Mouse (Mus musculus) lung, postnatal 0 days (tissue): ENCODE results near the gene 2010109A12Rik. TPM values are rescaled to one million over a fixed set of nuclear protein-coding genes. Genes with fewer than 3 reads are reported as not detected.
A peak's percentile ranks its signal among the peaks of the same experiment; 100 is the strongest.

ENCODE experiments used
- ATAC-seq: fragments of 200-750 bp; cut with Nextera tagmentation; 2 replicates; pipeline ENCODE4 v1.8.0; 2017; ENCODE audit warnings: moderate library complexity
- DNase-seq: peaks from one replicate; pipeline ENCODE4 v3.0.0-alpha.2; 2016; ENCODE audit warnings: low spot score
- H3K27ac ChIP-seq: fragments of 300-500 bp; sonication (generic); 2 replicates; pipeline ENCODE4 v1.5.1; 2014; ENCODE audit warnings: antibody characterized with exemption, mild to moderate bottlenecking, low read length, mixed read lengths
- H3K27me3 ChIP-seq: fragments of 300-500 bp; sonication (generic); replicated peaks from 2 replicates; pipeline ENCODE4 v1.6.1; 2014; ENCODE audit warnings: low read length, mixed read lengths; ENCODE audit not compliant: insufficient read depth
- H3K36me3 ChIP-seq: fragments of 300-500 bp; sonication (generic); 2 replicates; pipeline ENCODE4 v1.6.1; 2014; ENCODE audit warnings: low read length, mixed read lengths; ENCODE audit not compliant: insufficient read depth
- H3K4me1 ChIP-seq: fragments of 300-500 bp; sonication (generic); 2 replicates; pipeline ENCODE4 v1.6.1; 2014; ENCODE audit warnings: antibody characterized with exemption, low read depth, low read length, mixed read lengths; ENCODE audit not compliant: insufficient read depth
- H3K4me2 ChIP-seq: fragments of 300-500 bp; sonication (generic); replicated peaks from 2 replicates; pipeline ENCODE4 v1.6.1; 2014; ENCODE audit warnings: low read depth, mild to moderate bottlenecking, low read length, moderate library complexity, mixed read lengths
- H3K4me3 ChIP-seq: fragments of 300-500 bp; sonication (generic); 2 replicates; pipeline ENCODE4 v1.5.1; 2014; ENCODE audit warnings: low read depth, low read length
- H3K9ac ChIP-seq: fragments of 300-500 bp; sonication (generic); replicated peaks from 2 replicates; pipeline ENCODE4 v1.6.1; 2014; ENCODE audit warnings: low read depth, mild to moderate bottlenecking
- H3K9me3 ChIP-seq: fragments of 300-500 bp; sonication (generic); 2 replicates; pipeline ENCODE4 v1.6.1; 2016; ENCODE audit warnings: low read length, mixed read lengths
- CTCF ChIP-seq: IDR thresholded peaks from 2 replicates; pipeline ENCODE4 v1.5.1; 2016; ENCODE audit warnings: antibody characterized with exemption, mild to moderate bottlenecking
- EP300 ChIP-seq: IDR thresholded peaks from 2 replicates; pipeline ENCODE4 v1.6.1; 2016; ENCODE audit warnings: antibody characterized with exemption, mild to moderate bottlenecking, control low read depth
- WGBS: fragments of 180-500 bp; shearing (Covaris S2); extraction: QIAGEN DNeasy Blood & Tissue Kit; methylation state at CpG from one replicate; pipeline ENCODE4 v1.1.7; 2014; 5-methylcytosine and 5-hydroxymethylcytosine counted together
- polyA plus RNA-seq: library from polyadenylated mRNA; unstranded; fragments of >200 nt; fragmentation: Nextera tagmentation; extraction: Ambion mirVana; gene quantifications from 2 replicates; pipeline ENCODE4 v1.2.1, GENCODE M21; 2015

Gene 2010109A12Rik
- polyA plus RNA-seq, 1 experiment from 2014 or later: 3.2 TPM

GRCm38 (mm10) chr5:93198232-93198631, 8.1 kb upstream of the 2010109A12Rik start:
- H3K36me3 ChIP-seq: peaks cover 5% of the 10 kb centered on the region; the same call in 1 of the 2 replicates
- H3K9ac ChIP-seq: no peak overlapping the region
- WGBS: 76% methylated on average over 3 of the region's 3 CpGs
- TF ChIP-seq EP300: no peak
- no peak for TF ChIP-seq CTCF
- H3K4me2 ChIP-seq: no peak overlapping the region
- H3K4me1 ChIP-seq: no peaks in the 10 kb centered on the region
- no peaks in the 10 kb centered on the region for H3K9me3 ChIP-seq
- ATAC-seq: no peak
- no peak overlapping the region for H3K27ac ChIP-seq
- H3K27me3 ChIP-seq: no peaks in the 10 kb centered on the region
- H3K4me3 ChIP-seq: no peak overlapping the region
- DNase-seq: no peak

DNA sequence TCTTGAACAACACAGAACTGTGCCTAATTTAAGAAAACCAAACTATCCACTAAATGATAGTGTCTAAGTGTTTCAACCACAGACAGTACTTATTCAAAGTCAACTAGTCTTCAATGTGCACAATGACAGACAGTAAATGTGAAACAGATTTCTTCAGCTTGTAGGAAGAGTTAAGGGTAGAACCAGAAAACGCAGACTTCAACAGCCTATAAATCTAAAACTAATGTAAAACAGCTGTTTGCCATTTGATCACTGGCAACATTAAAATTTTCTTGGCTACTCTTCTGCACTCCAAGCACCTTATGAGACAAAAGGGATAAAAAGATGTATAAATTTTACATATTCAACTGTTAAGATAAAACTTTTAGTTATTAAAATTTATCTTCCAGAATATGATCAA, 5.1 kb upstream of the 2010109A12Rik start:
- 73% methylated on average over 1 of the region's 1 CpGs for WGBS
- Histone ChIP-seq H3K27ac (no peak overlapping the region), H3K4me1 (peaks cover 2% of the 10 kb centered on the region), H3K9ac (no peak overlapping the region), H3K9me3 (no peaks in the 10 kb centered on the region), H3K4me2 (no peak overlapping the region), H3K4me3 (no peak overlapping the region), H3K36me3 (peaks cover 5% of the 10 kb centered on the region; the same call in 1 of the 2 replicates), H3K27me3 (no peaks in the 10 kb centered on the region)
- no peak for DNase-seq
- TF ChIP-seq CTCF: no peak
- no peak for ATAC-seq

DNA sequence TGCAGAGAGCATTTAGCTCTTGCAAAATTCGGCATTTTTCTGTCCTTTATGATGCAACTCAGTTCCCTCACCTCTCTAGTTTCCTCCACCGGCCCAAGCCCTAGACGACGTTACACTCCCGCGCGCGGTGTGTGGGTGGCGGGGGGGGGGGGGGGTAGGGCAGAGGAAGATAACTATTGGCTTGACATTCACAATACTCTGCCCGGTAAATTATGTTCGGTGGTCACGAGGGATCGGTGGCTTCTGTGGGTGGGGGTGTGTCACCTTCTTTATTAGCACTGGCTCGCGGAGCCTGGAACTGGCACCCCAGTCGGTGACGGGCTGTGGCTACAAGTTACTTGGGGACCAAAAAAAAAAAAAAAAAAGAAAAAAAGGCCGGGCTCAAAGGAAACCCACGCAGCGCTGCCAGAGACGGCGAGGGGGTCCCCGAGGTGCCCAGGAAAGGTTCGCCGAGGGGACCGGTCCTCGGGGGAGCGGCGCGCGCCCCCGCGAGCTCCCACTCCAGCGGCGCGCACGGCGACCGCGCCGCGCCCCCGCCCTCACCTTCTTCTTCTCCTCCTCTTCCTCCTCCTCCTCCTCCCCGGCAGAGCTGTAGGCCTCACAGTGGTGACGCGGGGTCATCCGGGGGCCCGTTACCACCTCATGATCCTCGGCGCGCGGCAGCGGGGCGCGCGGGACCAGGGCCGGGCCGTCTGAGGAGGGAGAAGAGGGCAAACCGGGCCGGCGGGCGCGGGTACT, 778 bp upstream of the 2010109A12Rik start:
- 0% methylated on average over 29 of the region's 63 CpGs for WGBS
- Histone ChIP-seq H3K4me2 (peak overlapping the region; percentile 72), H3K27me3 (no peaks in the 10 kb centered on the region), H3K36me3 (no peaks in the 10 kb centered on the region), H3K9me3 (no peaks in the 10 kb centered on the region), H3K9ac (peak overlapping the region; percentile 76), H3K27ac (peak overlapping the region; percentile 90), H3K4me3 (peak overlapping the region; percentile 92), H3K4me1 (peaks cover 2% of the 10 kb centered on the region)
- ATAC-seq: peak; percentile 48
- DNase-seq: peak; percentile 80
- TF ChIP-seq EP300 (no peak), CTCF (no peak)

DNA sequence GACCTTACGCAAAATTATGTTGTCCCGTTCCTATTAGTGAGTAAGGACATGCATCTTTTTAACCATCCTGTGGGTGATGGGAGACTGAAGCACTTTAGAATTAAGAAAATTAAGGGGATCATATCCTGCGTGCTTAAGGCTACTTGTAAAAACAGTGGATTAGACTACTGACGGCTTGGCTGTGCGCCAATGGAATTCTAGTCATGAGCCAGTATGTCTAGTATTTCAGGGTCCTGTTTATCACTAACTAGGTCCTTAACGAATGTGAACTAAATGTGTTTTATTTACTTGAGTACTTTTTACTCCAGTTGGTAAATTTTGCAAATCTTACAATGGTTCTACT, 659 bp downstream of the 2010109A12Rik start:
- TF ChIP-seq EP300: no peak
- TF ChIP-seq CTCF: no peak
- Histone ChIP-seq H3K27ac (peak overlapping the region; percentile 90), H3K9ac (peak overlapping the region; percentile 76), H3K9me3 (no peaks in the 10 kb centered on the region), H3K27me3 (no peaks in the 10 kb centered on the region), H3K36me3 (no peaks in the 10 kb centered on the region), H3K4me1 (peaks cover 2% of the 10 kb centered on the region), H3K4me3 (peak overlapping the region; percentile 92), H3K4me2 (peak overlapping the region; percentile 72)
- WGBS: 2% methylated on average over 6 of the region's 6 CpGs
- no peak for ATAC-seq
- no peak for DNase-seq

DNA sequence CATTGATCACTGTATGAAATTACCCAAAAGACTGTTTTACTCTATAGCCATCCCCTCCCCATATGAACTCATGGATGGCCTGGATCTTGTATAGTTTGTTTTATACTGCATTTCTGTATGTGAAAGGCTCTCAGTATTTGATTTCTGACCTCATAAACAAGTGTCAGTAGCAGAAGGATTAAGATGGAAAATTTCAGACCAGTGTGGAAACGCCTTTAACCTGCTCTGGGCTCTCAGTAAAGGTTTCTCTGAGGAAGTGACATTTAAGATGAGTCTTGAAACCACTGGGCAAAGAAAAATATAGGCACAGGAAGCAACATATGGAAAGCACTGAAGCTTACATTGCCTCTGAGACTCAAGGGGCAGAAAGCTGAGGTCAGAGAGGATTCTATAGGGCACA, 1.2 kb downstream of the 2010109A12Rik start:
- Histone ChIP-seq H3K36me3 (no peaks in the 10 kb centered on the region), H3K4me2 (0 out of 2 replicates have a peak overlapping the region, but pooled peaks have one; percentile 72), H3K4me1 (peaks cover 2% of the 10 kb centered on the region), H3K9me3 (no peaks in the 10 kb centered on the region), H3K9ac (no peak overlapping the region), H3K27me3 (no peaks in the 10 kb centered on the region), H3K27ac (peak overlapping the region; percentile 90; the same call in 1 of the 2 replicates), H3K4me3 (no peak overlapping the region)
- no peak for ATAC-seq
- WGBS: 61% methylated on average over 1 of the region's 1 CpGs
- TF ChIP-seq EP300: no peak
- no peak for TF ChIP-seq CTCF
- DNase-seq: no peak

- Histone ChIP-seq H3K4me2 (no peak overlapping the region), H3K4me1 (no peaks in the 10 kb centered on the region), H3K27ac (no peak overlapping the region), H3K4me3 (no peak overlapping the region), H3K27me3 (no peaks in the 10 kb centered on the region), H3K36me3 (no peaks in the 10 kb centered on the region), H3K9me3 (no peaks in the 10 kb centered on the region), H3K9ac (no peak overlapping the region)
- ATAC-seq (no peak), DNase-seq (no peak)
- no peak for TF ChIP-seq CTCF
- WGBS: 78% methylated on average over 3 of the region's 3 CpGs
These were observed 12.1 kb downstream of the 2010109A12Rik start for GRCm38 (mm10) chr5:93218375-93218774.
